Mouse (Mus musculus) left cerebral cortex, adult 9 months (tissue): ENCODE results near the gene Uspl1.

ENCODE experiments used
- DNase-seq, 2 experiments: peaks; one replicate each; pipeline ENCODE4 v3.0.0; 2022; ENCODE audit warnings: low spot score in 2 of 2

Gene Uspl1

GRCm38 (mm10) chr5:149257518-149258281 lies 73.5 kb downstream of the Uspl1 start:
- DNase-seq, result no peak

GRCm38 (mm10) chr5:149259093-149259492 lies 74.9 kb downstream of the Uspl1 start:
- DNase-seq, result no peak

GRCm38 (mm10) chr5:149261449-149261848 lies 77.3 kb downstream of the Uspl1 start:
- no peak for DNase-seq

- no peak for DNase-seq
Observed at GRCm38 (mm10) chr5:149261866-149262265, 77.7 kb downstream of the Uspl1 start.

- DNase-seq, result no peak
Observed at GRCm38 (mm10) chr5:149264405-149264804, 80.3 kb downstream of the Uspl1 start, which contains the start of gene Alox5ap. Alox5ap (plus strand) TSS chr5:149264767.

GRCm38 (mm10) chr5:149264878-149265279 lies 80.7 kb downstream of the Uspl1 start:
- no peak for DNase-seq
